Mouse (Mus musculus) embryo, embryonic 11 days (tissue): ENCODE measurements around the gene Mcpt4.
"Not testable (repeated sequence)": the region's sequence is repeated elsewhere in the genome, so short reads cannot be mapped to it uniquely, and the experiment has no call there.

ENCODE experiments used
- DNase-seq: peaks from one replicate; pipeline ENCODE4 v3.0.0-alpha.2; 2015

The Mcpt4 gene

DNA sequence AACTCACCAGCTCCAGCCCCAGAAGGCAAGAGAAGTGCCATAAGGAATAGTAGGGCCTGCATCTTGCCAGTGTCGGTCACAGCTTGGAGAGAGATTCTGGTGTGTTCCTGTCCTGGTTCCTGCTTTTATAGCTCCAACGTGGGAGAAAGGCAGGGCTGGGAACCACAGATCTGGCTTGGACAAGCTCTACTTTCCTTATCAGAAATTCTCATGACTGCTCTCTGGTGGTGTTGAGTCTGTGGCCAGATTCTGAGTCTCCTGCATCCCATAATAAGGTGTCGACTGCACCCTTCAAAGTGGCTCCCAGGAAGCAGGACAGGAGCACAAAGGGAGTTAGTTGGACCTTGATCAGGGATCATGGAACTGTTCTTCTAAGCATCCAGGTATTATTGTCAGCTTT is at the start of gene Mcpt4:
TSS of gene Mcpt4 (minus strand) at position 101 of the 400 bp plus-strand sequence.
- not testable (repeated sequence) for DNase-seq

DNA sequence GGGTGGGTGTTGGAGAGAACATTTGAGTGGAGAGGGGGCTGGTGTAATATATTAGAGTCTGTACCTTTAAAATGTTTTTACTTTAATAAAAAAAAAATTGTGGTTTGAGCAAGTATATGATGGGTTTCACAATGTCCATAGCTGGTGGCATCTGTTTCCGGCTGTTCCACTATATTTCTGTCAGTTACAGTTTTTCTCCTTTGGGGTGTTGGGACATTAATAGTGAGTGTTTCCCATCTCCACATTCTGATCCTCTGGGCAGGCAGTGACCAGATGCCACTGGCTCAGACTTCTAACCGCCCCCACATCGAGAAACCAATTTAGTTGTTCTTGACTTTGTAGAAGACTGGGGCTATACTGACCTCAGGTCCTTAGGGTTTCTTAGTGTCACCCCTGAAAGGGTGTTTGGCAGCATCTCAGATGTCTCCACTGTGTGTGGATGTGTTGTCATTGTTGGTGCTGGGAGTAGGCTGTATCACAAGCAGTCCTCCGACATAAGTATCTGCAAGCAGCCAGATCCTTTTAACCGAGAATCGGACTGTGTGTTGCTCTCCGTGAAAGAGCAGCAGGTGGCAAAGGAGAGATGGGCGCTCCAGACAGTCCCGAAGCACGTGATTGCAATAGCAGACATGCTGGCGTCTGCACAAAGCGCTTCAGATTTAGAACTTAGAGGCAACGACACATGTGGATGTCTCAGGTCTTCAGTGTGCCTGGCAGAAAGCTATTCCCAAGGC is 43.5 kb upstream of the Mcpt4 start:
- DNase-seq, result no peak

DNA sequence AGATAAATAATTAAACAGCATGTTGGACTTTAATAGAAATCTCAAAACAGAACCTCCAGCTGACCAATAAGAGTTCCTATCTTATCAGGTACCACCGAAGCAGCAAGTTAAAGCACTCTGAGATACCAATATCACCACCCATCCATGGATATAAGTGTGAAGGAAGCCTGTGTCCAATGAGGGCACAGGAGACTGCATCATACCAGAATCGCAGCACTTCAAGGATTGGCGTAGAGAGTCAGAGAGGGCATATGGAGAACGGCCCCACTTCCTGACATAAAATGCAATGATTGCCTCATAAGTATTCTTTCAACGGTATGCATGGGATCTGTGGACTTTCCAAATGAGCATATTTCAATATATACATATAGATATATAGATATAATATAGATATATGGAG is 42.9 kb upstream of the Mcpt4 start:
- no peak for DNase-seq

DNA sequence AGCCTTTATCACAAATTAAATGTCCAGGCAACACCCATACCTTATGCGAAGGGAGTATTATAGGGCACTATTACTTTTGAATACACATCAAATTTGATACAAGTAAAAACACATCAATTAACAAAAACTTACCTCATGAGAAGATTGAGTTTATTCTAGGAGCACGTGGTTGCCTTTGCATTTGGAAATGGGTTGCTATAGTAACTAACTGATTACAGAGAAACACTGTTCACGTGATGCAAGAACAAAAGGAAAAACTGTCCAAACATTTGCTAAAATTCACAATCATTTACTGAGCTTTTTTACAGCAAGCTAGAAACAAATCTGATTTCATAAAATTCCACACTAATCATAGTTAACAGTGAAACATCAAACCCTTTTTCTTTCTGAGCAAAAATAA is 41.3 kb upstream of the Mcpt4 start:
- no peak for DNase-seq

DNA sequence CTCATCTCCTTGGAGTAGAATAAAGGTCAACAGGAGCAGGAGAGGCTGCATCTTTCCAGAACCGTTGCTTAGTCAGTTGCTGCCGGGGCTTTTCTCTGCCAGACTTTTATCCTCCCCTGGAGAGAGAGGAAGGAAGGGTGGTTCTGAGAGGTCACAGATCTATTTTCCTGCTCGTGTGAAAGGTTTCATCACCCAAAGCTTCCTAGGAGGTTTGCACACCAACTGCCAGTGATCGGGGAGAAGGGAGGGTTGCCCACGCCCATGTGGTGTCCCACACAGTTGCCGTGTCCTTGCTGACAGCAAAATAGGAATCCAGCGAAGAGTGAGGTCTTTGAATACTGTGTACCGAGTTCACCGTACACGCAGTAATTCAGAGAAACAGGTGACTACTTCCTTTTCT is 40.3 kb upstream of the Mcpt4 start, which contains the start of gene Ctsg:
TSS of gene Ctsg (minus strand) at position 189 of the 400 bp plus-strand sequence.
- no peak for DNase-seq

DNA sequence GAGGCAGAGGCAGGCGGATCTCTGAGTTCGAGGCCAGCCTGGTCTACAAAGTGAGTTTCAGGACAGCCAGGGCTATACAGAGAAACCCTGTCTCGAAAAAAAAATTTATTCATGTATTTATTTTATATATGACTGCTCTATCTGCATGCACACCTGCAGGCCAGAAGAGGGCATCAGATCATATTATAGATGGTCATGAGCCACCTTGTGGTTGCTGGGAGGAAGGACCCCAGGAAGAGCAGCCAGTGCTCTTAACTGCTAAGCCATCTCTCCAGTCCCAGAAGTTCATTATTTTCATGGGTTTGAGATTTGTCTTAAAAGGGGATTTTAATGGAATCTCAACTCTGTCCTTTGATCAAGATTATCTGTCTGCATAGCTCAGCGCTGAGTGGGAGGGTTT is 36.8 kb upstream of the Mcpt4 start:
- no peak for DNase-seq

DNA sequence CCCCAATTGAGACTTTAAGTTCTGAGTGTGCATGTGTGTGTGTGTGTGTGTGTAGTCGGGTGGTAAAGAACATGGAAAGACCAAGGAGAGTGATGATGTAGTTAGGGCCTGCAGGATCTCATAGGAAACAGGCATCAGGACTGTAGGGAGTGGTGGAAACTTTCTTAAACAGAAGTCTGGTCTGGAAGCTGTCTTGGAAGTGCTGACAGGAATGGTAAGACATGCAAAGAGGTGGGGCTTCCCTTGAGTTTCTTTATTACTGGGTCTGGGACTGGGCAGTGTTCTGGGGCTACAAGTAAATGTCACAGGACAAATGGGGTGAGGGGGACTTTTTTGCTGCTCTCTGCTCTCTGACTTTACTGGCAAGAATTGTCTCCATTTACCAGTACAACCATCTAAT is 35.5 kb upstream of the Mcpt4 start:
- DNase-seq, result no peak

DNA sequence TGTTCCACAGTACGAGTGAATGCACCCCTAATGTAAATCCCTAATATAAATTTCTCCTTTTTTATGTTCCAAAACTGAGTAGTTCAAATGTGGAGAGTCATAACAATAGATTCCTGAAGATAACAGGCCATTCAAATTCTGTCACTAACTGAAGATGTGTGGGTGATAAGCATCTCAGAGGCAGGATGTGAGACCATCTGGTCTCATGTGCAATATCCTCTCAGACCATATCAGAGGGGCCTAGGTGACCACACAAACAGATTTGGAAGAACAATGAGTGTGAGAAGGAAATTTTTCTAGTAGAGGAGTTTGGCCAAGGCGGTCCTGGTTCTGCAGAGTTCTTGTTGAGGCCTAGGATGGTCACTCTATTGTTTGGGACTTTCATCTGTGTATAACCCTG is 31.2 kb upstream of the Mcpt4 start:
- no peak for DNase-seq

DNA sequence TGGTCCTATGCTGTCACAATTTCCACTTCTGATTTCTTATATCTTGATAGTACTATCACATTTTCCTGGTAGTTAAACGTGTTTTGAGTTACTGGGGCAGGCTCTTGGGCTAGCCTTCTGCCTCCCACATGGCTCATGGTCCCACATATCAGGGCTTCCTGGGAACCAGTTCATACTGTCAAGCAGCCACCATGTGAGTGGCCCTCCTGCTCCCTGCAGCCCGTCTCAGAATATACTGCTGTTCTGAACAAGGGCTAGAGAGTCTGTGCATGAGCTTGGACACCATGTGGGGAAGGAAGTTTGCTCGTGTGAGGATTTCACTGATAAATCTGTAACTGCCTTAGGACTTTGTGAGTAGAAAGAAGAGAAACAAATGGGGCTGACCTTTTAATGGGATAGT is 24.6 kb upstream of the Mcpt4 start:
- no peak for DNase-seq

DNA sequence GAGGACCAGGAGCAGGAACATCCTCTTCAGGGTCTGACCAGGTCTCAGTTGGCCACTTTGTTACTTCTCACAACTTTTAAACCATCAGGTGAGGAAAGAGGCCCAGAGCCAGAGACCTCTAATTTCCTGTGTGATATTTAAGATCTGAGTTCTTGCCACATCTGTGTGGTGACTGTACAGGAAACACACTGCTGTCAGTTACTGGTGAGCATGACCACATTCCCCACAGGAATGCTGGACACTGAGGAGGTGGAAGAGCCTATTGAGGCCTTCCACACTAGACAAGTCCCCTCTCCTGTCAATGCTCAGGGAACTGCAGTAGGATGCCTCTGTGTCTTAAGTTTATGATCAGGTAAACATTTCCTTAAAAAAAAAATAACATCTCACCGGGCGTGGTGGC is 23.1 kb upstream of the Mcpt4 start, which contains the start of gene Mcpt8:
TSS of gene Mcpt8 (minus strand) at position 107 of the 400 bp plus-strand sequence.
- DNase-seq, result no peak

DNA sequence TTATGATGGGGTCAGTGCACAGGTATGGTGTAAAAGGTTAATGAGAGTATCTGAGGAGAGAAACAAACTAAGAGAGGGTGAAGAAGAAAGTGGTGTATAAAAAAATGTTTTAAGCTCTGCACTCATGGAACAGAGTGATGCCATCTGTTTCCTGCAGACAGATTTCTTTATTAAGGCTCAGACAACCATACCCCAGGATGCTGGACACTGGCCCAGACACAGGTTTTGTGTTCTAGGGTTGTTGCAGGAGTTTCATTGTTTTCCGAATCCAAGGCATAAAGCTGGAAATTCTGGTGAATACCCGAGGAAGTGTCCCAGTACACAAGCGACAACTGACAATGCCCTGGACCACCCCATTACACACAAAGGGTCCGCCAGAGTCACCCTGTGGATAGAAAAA is 19.9 kb upstream of the Mcpt4 start:
- DNase-seq, result no peak

DNA sequence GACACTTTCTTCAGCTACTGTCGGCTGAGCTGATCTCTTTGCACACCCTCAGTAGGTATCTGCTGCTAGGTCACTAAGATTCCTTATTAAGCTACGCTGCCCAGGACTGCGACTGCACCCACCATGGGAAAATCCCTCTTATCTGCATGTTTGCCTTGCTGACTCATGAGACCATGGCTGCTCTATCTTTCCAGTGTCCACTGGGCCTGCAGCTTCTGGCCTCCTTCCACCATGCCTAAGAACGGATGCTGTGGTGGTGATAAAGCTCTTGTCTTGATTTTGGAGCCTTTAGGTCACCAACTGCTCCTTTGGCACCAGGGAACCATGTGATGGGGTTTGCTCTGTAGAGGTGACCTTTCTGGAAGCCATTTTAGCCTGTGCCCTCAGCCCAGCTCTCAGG is 4.4 kb downstream of the Mcpt4 start:
- DNase-seq, result no peak

DNA sequence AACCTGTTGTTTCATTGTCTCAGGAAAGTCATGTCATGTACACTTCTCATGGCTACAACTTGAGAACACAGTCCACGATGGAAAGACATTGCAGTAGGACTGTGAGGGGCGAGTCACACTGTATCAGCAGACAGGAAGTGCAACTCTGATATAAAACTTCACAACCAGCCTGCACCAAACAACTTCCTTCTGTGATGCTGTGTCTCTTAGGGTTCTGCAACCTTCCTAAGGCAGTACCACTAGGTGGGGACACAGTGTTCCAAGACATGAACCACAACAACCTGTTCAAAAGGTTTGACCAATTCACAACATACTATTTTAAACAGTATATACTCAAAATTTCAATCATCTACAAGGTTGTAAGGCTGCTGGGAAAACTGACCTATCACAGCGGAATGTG is 6.7 kb downstream of the Mcpt4 start:
- DNase-seq, result no peak

DNA sequence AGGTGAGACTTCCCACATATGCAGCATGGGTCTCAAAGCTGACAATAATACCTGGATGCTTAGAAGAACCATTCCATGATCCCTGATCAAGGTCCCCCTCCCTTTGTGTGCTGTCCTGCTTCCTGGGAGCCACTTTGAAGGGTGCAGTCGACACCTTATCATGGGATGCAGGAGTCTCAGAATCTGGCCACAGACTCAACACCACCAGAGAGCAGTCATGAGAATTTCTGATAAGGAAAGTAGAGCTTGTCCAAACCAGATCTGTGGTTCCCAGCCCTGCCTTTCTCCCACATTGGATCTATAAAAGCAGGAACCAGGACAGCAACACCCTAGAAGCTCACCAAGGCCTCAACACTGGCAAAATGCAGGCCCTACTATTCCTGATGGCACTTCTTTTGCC is 20.3 kb downstream of the Mcpt4 start, which contains the start of gene Mcpt2:
TSS of gene Mcpt2 (plus strand) at position 250 of the 400 bp plus-strand sequence.
- not testable (repeated sequence) for DNase-seq

DNA sequence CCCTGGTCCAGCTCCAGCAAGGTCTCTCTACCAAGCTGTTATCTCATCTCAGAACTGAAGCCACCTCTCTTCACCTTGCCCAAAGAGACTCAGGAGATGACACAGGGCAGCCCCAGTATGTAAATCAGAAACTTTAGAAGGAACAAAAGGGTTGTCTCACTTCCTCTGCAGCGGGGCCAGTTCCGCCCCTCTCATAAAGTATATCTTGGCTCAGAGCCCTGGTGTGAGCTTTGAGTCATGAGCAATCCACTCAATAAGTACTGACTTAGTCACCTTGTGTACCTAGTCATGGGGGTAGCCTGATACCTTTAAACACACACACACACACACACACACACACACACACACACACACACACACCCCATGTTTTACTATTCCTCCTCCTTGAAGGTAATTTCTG is 27.7 kb downstream of the Mcpt4 start:
- DNase-seq, result no peak

DNA sequence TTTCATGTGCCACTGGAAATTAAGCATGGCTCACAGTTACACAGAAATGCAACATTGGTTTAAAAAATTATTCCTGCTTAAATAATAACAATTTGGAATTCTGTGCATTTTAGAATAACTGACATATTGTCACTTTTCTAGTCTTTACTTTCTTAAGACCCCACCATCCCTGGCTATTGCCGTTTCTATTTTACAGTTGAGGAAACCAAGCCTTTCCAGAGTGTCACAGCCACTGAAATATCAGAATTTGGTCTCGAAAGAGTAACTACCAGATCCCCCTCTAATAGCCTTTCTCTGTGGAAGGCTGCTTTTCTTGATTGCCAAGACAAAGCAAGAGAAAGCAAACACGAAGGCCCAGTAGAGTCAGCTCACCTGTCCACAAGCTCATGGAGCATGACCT is 31.7 kb downstream of the Mcpt4 start, which contains the start of gene Mcpt9:
TSS of gene Mcpt9 (minus strand) at position 101 of the 400 bp plus-strand sequence.
- not testable (repeated sequence) for DNase-seq

DNA sequence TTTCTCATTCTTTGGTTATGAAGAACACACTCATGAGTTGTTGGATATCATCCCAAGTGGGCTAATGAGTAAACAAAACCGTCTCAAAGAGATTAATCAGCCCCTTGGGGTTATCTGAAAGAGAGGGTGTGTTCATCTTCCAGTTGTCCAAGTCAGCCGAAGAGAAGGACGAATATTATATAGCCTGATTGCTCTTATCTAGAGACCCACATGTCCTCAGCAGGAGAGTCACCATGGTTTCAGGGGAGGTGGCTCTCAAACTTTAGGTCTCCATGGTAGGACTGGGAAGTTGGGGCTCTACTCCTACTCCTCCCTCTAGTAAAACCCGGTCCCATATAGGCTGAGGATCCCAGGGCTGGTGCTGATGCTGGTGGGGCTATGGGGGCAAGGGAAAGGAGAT is 40.8 kb downstream of the Mcpt4 start:
- DNase-seq, result not testable (repeated sequence)

DNA sequence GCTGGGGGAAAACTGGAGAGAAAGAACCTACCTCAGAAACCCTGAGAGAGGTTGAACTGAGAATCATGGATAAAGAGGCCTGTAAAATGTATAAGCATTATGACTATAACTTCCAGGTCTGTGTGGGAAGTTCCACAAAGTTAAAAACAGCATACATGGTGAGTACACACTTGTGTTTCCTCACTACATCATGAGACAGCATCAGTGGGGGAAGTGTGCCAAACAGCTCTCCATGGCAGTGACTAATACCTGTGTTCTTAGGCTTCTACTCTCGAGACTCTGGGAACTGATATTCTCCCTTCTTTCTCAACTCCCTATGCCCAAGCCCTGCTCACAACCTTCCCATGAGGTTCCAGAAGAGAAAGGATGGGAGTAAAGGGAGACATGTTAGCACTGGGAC is 42.7 kb downstream of the Mcpt4 start:
- DNase-seq, result no peak

DNA sequence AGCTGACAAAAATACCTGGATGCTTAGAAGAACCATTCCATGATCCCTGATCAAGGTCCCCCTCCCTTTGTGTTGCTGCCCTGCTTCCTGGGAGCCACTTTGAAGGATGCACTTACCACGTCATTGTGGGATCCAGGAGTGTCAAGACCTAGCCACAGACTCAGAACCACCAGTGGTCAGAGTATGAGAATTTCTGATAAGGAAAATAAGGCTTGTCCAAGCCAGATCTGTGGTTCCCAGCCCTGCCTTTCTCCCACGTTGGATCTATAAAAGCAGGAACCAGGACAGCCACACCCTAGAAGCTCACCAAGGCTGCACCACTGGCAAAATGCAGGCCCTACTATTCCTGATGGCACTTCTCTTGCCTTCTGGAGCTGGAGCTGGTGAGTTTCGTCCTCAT is 44.4 kb downstream of the Mcpt4 start, which contains the start of gene Mcpt1:
TSS of gene Mcpt1 (plus strand) at position 301 of the 400 bp plus-strand sequence.
- DNase-seq, result not testable (repeated sequence)

DNA sequence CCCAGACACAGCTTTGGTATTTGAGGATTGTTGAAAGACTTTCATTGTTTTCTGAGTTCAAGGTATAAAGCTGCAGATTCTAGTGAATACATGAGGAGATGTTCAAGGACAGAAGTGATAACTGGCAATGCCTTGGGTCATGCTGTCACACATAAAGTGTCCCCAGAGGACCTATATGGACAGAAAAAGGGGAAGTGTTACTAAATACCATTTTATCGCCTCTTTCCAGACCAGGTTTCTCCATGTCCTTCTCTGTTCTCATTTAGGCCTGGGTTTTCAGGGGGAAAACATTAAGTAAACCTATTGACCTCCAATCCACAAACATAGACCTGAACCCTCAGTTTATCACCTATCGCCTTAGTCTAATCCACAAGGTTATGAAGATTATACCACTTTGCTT is 48.2 kb downstream of the Mcpt4 start:
- DNase-seq, result no peak

DNA sequence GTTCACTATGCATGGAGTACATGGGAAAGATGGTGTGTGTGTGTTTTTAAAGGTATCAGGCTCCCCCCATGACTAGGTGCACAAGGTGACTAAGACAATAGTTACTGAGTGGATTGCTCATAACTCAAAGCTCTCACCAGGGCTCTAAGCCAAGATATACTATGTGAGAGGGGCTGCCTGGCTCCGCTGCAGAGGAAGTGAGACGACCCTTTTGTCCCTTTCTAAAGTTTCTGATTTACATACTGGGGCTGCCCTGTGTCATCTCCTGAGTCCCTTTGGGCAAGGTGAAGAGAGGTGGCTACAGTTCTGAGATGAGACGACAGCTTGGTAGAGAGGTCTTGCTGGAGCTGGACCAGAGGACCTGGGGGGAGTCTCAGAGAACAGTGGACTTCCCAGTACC is 49.0 kb downstream of the Mcpt4 start:
- no peak for DNase-seq
